Mouse (Mus musculus) olfactory bulb, adult 2 months (tissue): ENCODE data around the gene Ppfia2.

Source experiments
- CTCF ChIP-seq: fragments of 200-500 bp; IDR thresholded peaks from 2 replicates; pipeline ENCODE4 v1.5.1; 2012; ENCODE audit warnings: low read depth, mild to moderate bottlenecking, low read length, moderate library complexity; ENCODE audit not compliant: insufficient read depth
- POLR2A ChIP-seq: fragments of 200-500 bp; IDR thresholded peaks from 2 replicates; pipeline ENCODE4 v1.6.1; 2012; ENCODE audit warnings: mild to moderate bottlenecking, low read depth, low read length, moderate library complexity; ENCODE audit not compliant: insufficient read depth

DNA sequence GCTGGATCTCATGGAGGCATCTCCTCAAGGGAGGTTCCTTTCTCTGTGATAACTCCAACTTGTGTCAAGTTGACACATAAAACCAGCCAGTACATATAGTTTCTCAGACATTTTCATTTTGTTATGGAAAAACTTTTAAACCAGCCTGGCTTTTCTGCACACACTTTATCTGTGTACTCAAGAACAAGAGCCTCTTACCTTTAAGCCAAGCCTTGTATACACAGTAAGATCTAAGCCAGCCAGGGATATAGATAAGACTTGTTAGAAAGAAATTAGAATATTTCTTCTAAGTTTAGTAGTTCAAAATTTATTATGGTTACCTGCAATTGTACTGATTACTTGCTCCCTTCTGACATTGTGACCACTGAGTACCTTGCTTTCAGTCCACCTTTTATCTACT is 444.1 kb downstream of the Ppfia2 start:
- no peak for TF ChIP-seq POLR2A
- no peak for TF ChIP-seq CTCF
